Mouse (Mus musculus) neural tube, embryonic 12.5 days (tissue): Measurements from ENCODE around the gene Tff2. TPM values are rescaled to one million over a fixed set of nuclear protein-coding genes. Genes with fewer than 3 reads are reported as not detected.

Source experiments
- ATAC-seq: fragments of 200-750 bp; cut with Nextera tagmentation; 2 replicates; pipeline ENCODE4 v1.8.0; 2017; ENCODE audit warnings: low read depth, mild to moderate bottlenecking, moderate TSS enrichment, moderate library complexity; ENCODE audit not compliant: low FRiP score
- H3K27ac ChIP-seq: fragments of 300-500 bp; sonication (generic); 2 replicates; pipeline ENCODE4 v1.5.1; 2016
- H3K27me3 ChIP-seq: fragments of 300-500 bp; sonication (generic); replicated peaks from 2 replicates; pipeline ENCODE4 v1.6.1; 2016; ENCODE audit warnings: mild to moderate bottlenecking
- H3K36me3 ChIP-seq: fragments of 300-500 bp; sonication (generic); 2 replicates; pipeline ENCODE4 v1.6.1; 2016; ENCODE audit warnings: mild to moderate bottlenecking
- H3K4me1 ChIP-seq: fragments of 300-500 bp; sonication (generic); 2 replicates; pipeline ENCODE4 v1.6.1; 2016
- H3K4me2 ChIP-seq: fragments of 300-500 bp; sonication (generic); replicated peaks from 2 replicates; pipeline ENCODE4 v1.6.1; 2016; ENCODE audit warnings: mild to moderate bottlenecking
- H3K4me3 ChIP-seq: fragments of 300-500 bp; sonication (generic); 2 replicates; pipeline ENCODE4 v1.5.1; 2016
- H3K9ac ChIP-seq: fragments of 300-500 bp; sonication (generic); 2 replicates; pipeline ENCODE4 v1.6.1; 2016; ENCODE audit warnings: mild to moderate bottlenecking
- H3K9me3 ChIP-seq: fragments of 300-500 bp; sonication (generic); 2 replicates; pipeline ENCODE4 v1.6.1; 2016; ENCODE audit warnings: mild to moderate bottlenecking
- WGBS: fragments of 180-500 bp; shearing (Covaris S2); methylation state at CpG from one replicate; pipeline ENCODE4 v1.1.7; 2016; 5-methylcytosine and 5-hydroxymethylcytosine counted together
- polyA plus RNA-seq: library from polyadenylated mRNA; unstranded; fragments of >200 nt; fragmentation: Nextera tagmentation; extraction: Ambion mirVana; gene quantifications from 2 replicates; pipeline ENCODE4 v1.2.1, GENCODE M21; 2016

Gene Tff2
- polyA plus RNA-seq, 1 experiment from 2014 or later, result not detected

GRCm38 (mm10) chr17:31103007-31103570, 41.0 kb downstream of the Tff2 start:
- WGBS, result 87% methylated on average over 8 of the region's 8 CpGs
- no peak overlapping the region for H3K27ac ChIP-seq
- no peaks in the 10 kb centered on the region for H3K9me3 ChIP-seq
- no peak overlapping the region for H3K9ac ChIP-seq
- H3K4me3 ChIP-seq, result no peak overlapping the region
- no peak for ATAC-seq
- H3K36me3 ChIP-seq, result peaks cover 2% of the 10 kb centered on the region; the same call in 1 of the 2 replicates
- no peaks in the 10 kb centered on the region for H3K4me1 ChIP-seq
- no peak overlapping the region for H3K4me2 ChIP-seq
- no peaks in the 10 kb centered on the region for H3K27me3 ChIP-seq

DNA sequence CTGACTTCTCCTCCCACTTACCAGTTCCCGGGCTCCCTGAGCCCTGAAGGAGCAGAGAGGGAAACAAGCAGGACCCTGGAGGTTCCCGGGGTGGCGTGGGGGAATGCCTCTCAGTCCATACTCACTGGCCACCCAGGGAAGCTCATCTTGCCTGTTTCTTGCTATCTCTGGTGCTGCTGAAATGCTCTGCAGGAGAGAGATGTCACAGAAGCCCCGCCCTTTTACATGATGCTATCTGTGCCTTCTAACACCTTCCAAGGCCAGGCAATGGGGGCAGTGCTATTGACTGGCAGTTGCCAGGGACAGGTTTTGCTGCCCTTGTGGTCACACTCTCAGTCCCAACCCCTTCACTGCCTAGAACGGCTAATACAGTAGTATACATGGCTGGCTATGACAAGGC, 45.3 kb downstream of the Tff2 start:
- no peak for ATAC-seq
- Histone ChIP-seq H3K27me3 (no peaks in the 10 kb centered on the region), H3K4me1 (no peaks in the 10 kb centered on the region), H3K9ac (no peak overlapping the region), H3K4me2 (no peak overlapping the region), H3K27ac (no peak overlapping the region), H3K36me3 (peaks cover 5% of the 10 kb centered on the region; the same call in 1 of the 2 replicates), H3K4me3 (no peak overlapping the region), H3K9me3 (no peaks in the 10 kb centered on the region)
- WGBS, result 84% methylated on average over 5 of the region's 5 CpGs

DNA sequence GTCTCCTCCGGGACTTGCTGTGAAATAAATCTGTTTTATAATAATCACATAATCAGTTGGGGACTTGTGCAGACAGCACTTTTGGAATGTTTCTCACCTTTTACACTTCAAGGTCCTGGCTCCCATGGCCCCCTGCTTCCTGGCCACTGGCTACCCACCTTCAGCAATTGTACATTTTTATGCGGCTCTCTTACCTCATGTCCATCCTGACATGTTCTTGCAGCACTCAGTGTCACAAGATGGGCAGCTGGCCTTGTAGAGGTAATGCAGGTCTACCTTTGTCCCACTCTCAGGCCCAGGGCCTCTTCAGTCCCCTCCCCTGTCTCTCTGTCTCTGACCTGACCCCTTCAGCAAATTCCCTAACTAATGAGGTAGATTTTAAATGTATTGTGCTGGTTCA, 47.2 kb downstream of the Tff2 start:
- Histone ChIP-seq H3K9me3 (no peaks in the 10 kb centered on the region), H3K27me3 (no peaks in the 10 kb centered on the region), H3K36me3 (peaks cover 9% of the 10 kb centered on the region; the same call in 1 of the 2 replicates), H3K4me2 (no peak overlapping the region), H3K4me1 (no peaks in the 10 kb centered on the region), H3K4me3 (no peak overlapping the region), H3K27ac (no peak overlapping the region), H3K9ac (no peak overlapping the region)
- ATAC-seq, result no peak
- 93% methylated on average over 2 of the region's 2 CpGs for WGBS

- Histone ChIP-seq H3K9ac (no peak overlapping the region), H3K27me3 (no peaks in the 10 kb centered on the region), H3K27ac (no peak overlapping the region), H3K36me3 (peaks cover 9% of the 10 kb centered on the region; the same call in 1 of the 2 replicates), H3K4me3 (no peak overlapping the region), H3K4me2 (no peak overlapping the region), H3K4me1 (peaks cover 9% of the 10 kb centered on the region; the same call in 1 of the 2 replicates), H3K9me3 (no peaks in the 10 kb centered on the region)
- no peak for ATAC-seq
- WGBS, result 85% methylated on average over 7 of the region's 7 CpGs
Measured at GRCm38 (mm10) chr17:31095570-31095969, 48.5 kb downstream of the Tff2 start.

DNA sequence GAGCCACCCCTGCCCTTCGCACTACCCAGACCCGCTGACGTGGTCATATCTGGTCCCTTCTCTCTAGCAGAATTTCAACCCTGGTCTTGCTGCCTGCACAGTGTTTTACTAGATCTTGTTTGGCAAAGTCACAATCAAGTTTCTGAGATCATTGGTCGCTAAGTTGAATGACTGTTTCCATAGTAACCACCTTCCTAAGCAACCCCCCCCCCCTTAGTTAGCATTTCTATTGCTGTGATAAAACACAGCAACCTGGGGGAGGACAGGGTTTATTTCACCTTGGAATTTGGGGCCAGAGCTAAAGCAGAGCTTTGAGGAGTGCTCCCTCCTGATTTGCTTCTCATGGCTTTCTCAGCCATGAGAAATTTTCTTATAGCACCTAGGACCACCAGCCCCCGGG, 49.3 kb downstream of the Tff2 start:
- H3K27ac ChIP-seq, result no peak overlapping the region
- 61% methylated on average over 5 of the region's 5 CpGs for WGBS
- H3K4me2 ChIP-seq, result no peak overlapping the region
- H3K4me1 ChIP-seq, result peaks cover 17% of the 10 kb centered on the region
- H3K36me3 ChIP-seq, result peaks cover 9% of the 10 kb centered on the region; the same call in 1 of the 2 replicates
- ATAC-seq, result no peak
- H3K9ac ChIP-seq, result no peak overlapping the region
- no peak overlapping the region for H3K4me3 ChIP-seq
- no peaks in the 10 kb centered on the region for H3K9me3 ChIP-seq
- no peaks in the 10 kb centered on the region for H3K27me3 ChIP-seq

Other genes with a start within 250 kb of the Tff2 start
- 0.03 and 0.04 TPM in 2 replicates for gene Glp1r, start 242.5 kb downstream of the Tff2 start, polyA plus RNA-seq
- not detected in 2 replicates for gene Umodl1, start 189.6 kb downstream of the Tff2 start, polyA plus RNA-seq
- 13.0 TPM in 2 replicates for gene Abcg1, start 86.6 kb downstream of the Tff2 start, polyA plus RNA-seq
- gene Tff3, start 14.6 kb downstream of the Tff2 start, polyA plus RNA-seq, result 0.60 and 1.4 TPM in 2 replicates
- gene Tff1, start 21.0 kb upstream of the Tff2 start, polyA plus RNA-seq, result not detected in 2 replicates
- not detected in 2 replicates for gene Tmprss3, start 54.7 kb upstream of the Tff2 start, polyA plus RNA-seq
- gene Ubash3a, start 63.6 kb upstream of the Tff2 start, polyA plus RNA-seq, result 0.36 and 0.85 TPM in 2 replicates
- 1.2 and 1.9 TPM in 2 replicates for gene Rsph1, start 133.1 kb upstream of the Tff2 start, polyA plus RNA-seq
- gene Slc37a1, start 142.5 kb upstream of the Tff2 start, polyA plus RNA-seq, result 15.9 and 19.4 TPM in 2 replicates
- 35.2 and 42.7 TPM in 2 replicates for gene Pde9a, start 241.9 kb upstream of the Tff2 start, polyA plus RNA-seq